Mouse (Mus musculus) forebrain, embryonic 11.5 days (tissue): ENCODE measurements at regions not wholly inside any gene's neighbourhood (a gene's known extent, or its start where the extent isn't known, plus 50 kb on each side); places are given as distances from the start of the nearest gene placed in this dataset.
A peak's percentile ranks its signal among the peaks of the same experiment; 100 is the strongest.

Experiments
- ATAC-seq: fragments of 200-750 bp; cut with Nextera tagmentation; replicated peaks from 2 replicates; pipeline ENCODE4 v1.8.0; 2017; ENCODE audit warnings: moderate TSS enrichment; ENCODE audit not compliant: low FRiP score
- DNase-seq: peaks from one replicate; pipeline ENCODE4 v3.0.0-alpha.2; 2017; ENCODE audit warnings: low spot score
- H3K27ac ChIP-seq: fragments of 300-500 bp; sonication (generic); 2 replicates; pipeline ENCODE4 v1.5.1; 2014; ENCODE audit warnings: low read depth, low read length
- H3K27me3 ChIP-seq: fragments of 300-500 bp; sonication (generic); 2 replicates; pipeline ENCODE4 v1.6.1; 2014; ENCODE audit warnings: mild to moderate bottlenecking, low read length, mixed read lengths; ENCODE audit not compliant: control insufficient read depth, insufficient read depth
- H3K36me3 ChIP-seq: fragments of 300-500 bp; sonication (generic); 2 replicates; pipeline ENCODE4 v1.6.1; 2014; ENCODE audit warnings: mild to moderate bottlenecking, low read length, moderate library complexity, mixed read lengths; ENCODE audit not compliant: control insufficient read depth, insufficient read depth
- H3K4me1 ChIP-seq: fragments of 300-500 bp; sonication (generic); replicated peaks from 2 replicates; pipeline ENCODE4 v1.6.1; 2014; ENCODE audit warnings: low read length, mixed read lengths; ENCODE audit not compliant: control insufficient read depth, insufficient read depth
- H3K4me2 ChIP-seq: fragments of 300-500 bp; sonication (generic); 2 replicates; pipeline ENCODE4 v1.6.1; 2014; ENCODE audit warnings: low read depth, mild to moderate bottlenecking, low read length, moderate library complexity, mixed read lengths; ENCODE audit not compliant: severe bottlenecking
- H3K4me3 ChIP-seq: fragments of 300-500 bp; sonication (generic); 2 replicates; pipeline ENCODE4 v1.5.1; 2014; ENCODE audit warnings: low read depth, low read length
- H3K9ac ChIP-seq: fragments of 300-500 bp; sonication (generic); 2 replicates; pipeline ENCODE4 v1.6.1; 2014; ENCODE audit warnings: low read length
- H3K9me3 ChIP-seq: fragments of 300-500 bp; sonication (generic); 2 replicates; pipeline ENCODE4 v1.6.1; 2016; ENCODE audit warnings: low read length, mixed read lengths; ENCODE audit not compliant: control insufficient read depth
- WGBS: fragments of 180-500 bp; shearing (Covaris S2); extraction: QIAGEN DNeasy Blood & Tissue Kit; methylation state at CpG from one replicate; pipeline ENCODE4 v1.1.7; 2014; 5-methylcytosine and 5-hydroxymethylcytosine counted together

GRCm38 (mm10) chr12:12606911-12607310 is 334.8 kb downstream of the Mycn start:
- H3K4me3 ChIP-seq: no peak overlapping the region
- H3K27me3 ChIP-seq: no peaks in the 10 kb centered on the region
- 90% methylated on average over 6 of the region's 6 CpGs for WGBS
- no peaks in the 10 kb centered on the region for H3K9me3 ChIP-seq
- no peak overlapping the region for H3K27ac ChIP-seq
- no peak overlapping the region for H3K9ac ChIP-seq
- DNase-seq (no peak), ATAC-seq (no peak)
- H3K36me3 ChIP-seq: no peaks in the 10 kb centered on the region
- no peak overlapping the region for H3K4me2 ChIP-seq
- H3K4me1 ChIP-seq: no peaks in the 10 kb centered on the region

- H3K36me3 ChIP-seq: no peaks in the 10 kb centered on the region
- ATAC-seq: no peak
- 95% methylated on average over 3 of the region's 3 CpGs for WGBS
Observed at GRCm38 (mm10) chr12:12605495-12605894, 336.2 kb downstream of the Mycn start.

GRCm38 (mm10) chr12:12601362-12601761 is 339.4 kb downstream of the Fam49a start:
- no peaks in the 10 kb centered on the region for H3K27me3 ChIP-seq
- DNase-seq (no peak), ATAC-seq (no peak)
- 70% methylated on average over 2 of the region's 2 CpGs for WGBS
- no peaks in the 10 kb centered on the region for H3K36me3 ChIP-seq
- H3K4me1 ChIP-seq: no peaks in the 10 kb centered on the region
- H3K9me3 ChIP-seq: no peaks in the 10 kb centered on the region
- H3K27ac ChIP-seq: no peak overlapping the region
- H3K4me3 ChIP-seq: no peak overlapping the region
- H3K4me2 ChIP-seq: no peak overlapping the region
- H3K9ac ChIP-seq: no peak overlapping the region

More at GRCm38 (mm10) chr12:12605495-12605894, 336.2 kb downstream of the Mycn start:
- no peak overlapping the region for H3K4me2 ChIP-seq
- H3K27me3 ChIP-seq: no peaks in the 10 kb centered on the region
- no peak for DNase-seq
- H3K9me3 ChIP-seq: no peaks in the 10 kb centered on the region
- H3K9ac ChIP-seq: no peak overlapping the region
- no peaks in the 10 kb centered on the region for H3K4me1 ChIP-seq
- H3K4me3 ChIP-seq: no peak overlapping the region
- no peak overlapping the region for H3K27ac ChIP-seq

- Histone ChIP-seq H3K36me3 (no peaks in the 10 kb centered on the region), H3K4me3 (no peak overlapping the region), H3K27me3 (no peaks in the 10 kb centered on the region), H3K4me2 (no peak overlapping the region), H3K9me3 (no peaks in the 10 kb centered on the region), H3K9ac (no peak overlapping the region), H3K4me1 (peaks cover 12% of the 10 kb centered on the region; the same call in 1 of the 2 replicates), H3K27ac (no peak overlapping the region)
- no peak for DNase-seq
- ATAC-seq: no peak
- WGBS: 84% methylated on average over 3 of the region's 3 CpGs
Observed at GRCm38 (mm10) chr12:12595399-12595798, 333.5 kb downstream of the Fam49a start.

GRCm38 (mm10) chr12:12594567-12594966 is 332.6 kb downstream of the Fam49a start:
- WGBS: 89% methylated on average over 3 of the region's 3 CpGs
- Histone ChIP-seq H3K27ac (no peak overlapping the region), H3K4me2 (no peak overlapping the region), H3K9ac (no peak overlapping the region), H3K4me3 (no peak overlapping the region), H3K4me1 (peaks cover 12% of the 10 kb centered on the region; the same call in 1 of the 2 replicates), H3K36me3 (no peaks in the 10 kb centered on the region), H3K9me3 (no peaks in the 10 kb centered on the region), H3K27me3 (no peaks in the 10 kb centered on the region)
- DNase-seq (no peak), ATAC-seq (no peak)

GRCm38 (mm10) chr12:12593343-12593742 is 331.4 kb downstream of the Fam49a start:
- ATAC-seq (no peak), DNase-seq (no peak)
- no peak overlapping the region for H3K9ac ChIP-seq
- H3K4me3 ChIP-seq: no peak overlapping the region
- no peak overlapping the region for H3K4me2 ChIP-seq
- 90% methylated on average over 2 of the region's 2 CpGs for WGBS
- no peaks in the 10 kb centered on the region for H3K9me3 ChIP-seq
- peaks cover 12% of the 10 kb centered on the region; the same call in 1 of the 2 replicates for H3K4me1 ChIP-seq
- no peak overlapping the region for H3K27ac ChIP-seq
- no peaks in the 10 kb centered on the region for H3K27me3 ChIP-seq
- no peaks in the 10 kb centered on the region for H3K36me3 ChIP-seq

- Histone ChIP-seq H3K27me3 (no peaks in the 10 kb centered on the region), H3K9ac (no peak overlapping the region), H3K4me3 (no peak overlapping the region), H3K9me3 (no peaks in the 10 kb centered on the region), H3K4me2 (no peak overlapping the region), H3K27ac (peak overlapping the region; percentile 48), H3K36me3 (no peaks in the 10 kb centered on the region), H3K4me1 (peaks cover 12% of the 10 kb centered on the region; the same call in 1 of the 2 replicates)
- 39% methylated on average over 8 of the region's 8 CpGs for WGBS
- peak; percentile 63 for DNase-seq
- peak; percentile 89 for ATAC-seq
Observed at GRCm38 (mm10) chr12:12590753-12591291, 328.9 kb downstream of the Fam49a start.

- Histone ChIP-seq H3K4me1 (peaks cover 12% of the 10 kb centered on the region; the same call in 1 of the 2 replicates), H3K4me3 (no peak overlapping the region), H3K9ac (no peak overlapping the region), H3K9me3 (no peaks in the 10 kb centered on the region), H3K36me3 (no peaks in the 10 kb centered on the region), H3K4me2 (no peak overlapping the region), H3K27ac (no peak overlapping the region), H3K27me3 (no peaks in the 10 kb centered on the region)
- ATAC-seq: no peak
- 85% methylated on average over 5 of the region's 5 CpGs for WGBS
- no peak for DNase-seq
Observed at GRCm38 (mm10) chr12:12588771-12589370, 326.9 kb downstream of the Fam49a start.

- H3K27ac ChIP-seq: no peak overlapping the region
- peaks cover 18% of the 10 kb centered on the region for H3K4me1 ChIP-seq
- no peak overlapping the region for H3K9ac ChIP-seq
- no peaks in the 10 kb centered on the region for H3K9me3 ChIP-seq
- no peak overlapping the region for H3K4me2 ChIP-seq
- no peak for DNase-seq
- H3K4me3 ChIP-seq: no peak overlapping the region
- H3K36me3 ChIP-seq: no peaks in the 10 kb centered on the region
- WGBS: 88% methylated on average over 6 of the region's 6 CpGs
- ATAC-seq: no peak
- H3K27me3 ChIP-seq: no peaks in the 10 kb centered on the region
Observed at GRCm38 (mm10) chr12:12586436-12586835, 324.5 kb downstream of the Fam49a start.
